Mouse (Mus musculus) spleen, adult 2 months (tissue): ENCODE data around the gene Ndufc2. TPM values are rescaled to one million over a fixed set of nuclear protein-coding genes. Genes with fewer than 3 reads are reported as not detected.

ENCODE experiments used
- DNase-seq, 2 experiments: peaks; one replicate each; pipeline versions ENCODE4 v3.0.0 to v3.0.0-alpha.2; 2012 to 2021; ENCODE audit warnings: low spot score in 2 of 2, low read depth in 1 of 2
- H3K27ac ChIP-seq: fragments of 200-500 bp; 2 replicates; pipeline ENCODE4 v1.5.1; 2012; ENCODE audit warnings: low read length, inconsistent platforms; ENCODE audit not compliant: insufficient read depth
- H3K27me3 ChIP-seq: fragments of 200-500 bp; 2 replicates; pipeline ENCODE4 v1.6.1; 2012; ENCODE audit warnings: mild to moderate bottlenecking, moderate library complexity, low read length, inconsistent platforms; ENCODE audit not compliant: control insufficient read depth, insufficient read depth
- H3K36me3 ChIP-seq: fragments of 200-500 bp; 2 replicates; pipeline ENCODE4 v1.6.1; 2012; ENCODE audit warnings: mild to moderate bottlenecking, low read length, inconsistent platforms; ENCODE audit not compliant: control insufficient read depth, insufficient read depth
- H3K4me1 ChIP-seq: fragments of 200-500 bp; 2 replicates; pipeline ENCODE4 v1.6.1; 2011; ENCODE audit warnings: inconsistent platforms; ENCODE audit not compliant: control insufficient read depth, insufficient read depth, insufficient read length
- H3K4me3 ChIP-seq: fragments of 200-500 bp; 2 replicates; pipeline ENCODE4 v1.5.1; 2011; ENCODE audit warnings: mild to moderate bottlenecking, inconsistent platforms; ENCODE audit not compliant: insufficient read depth, insufficient read length; ENCODE audit errors: extremely low read depth
- CTCF ChIP-seq: fragments of 200-500 bp; IDR thresholded peaks from 2 replicates; pipeline ENCODE4 v1.5.1; 2011; ENCODE audit warnings: mild to moderate bottlenecking, inconsistent platforms; ENCODE audit not compliant: insufficient read depth, insufficient read length, insufficient replicate concordance; ENCODE audit errors: extremely low read depth
- POLR2A ChIP-seq: fragments of 200-500 bp; IDR thresholded peaks from 2 replicates; pipeline ENCODE4 v1.6.1; 2011; ENCODE audit warnings: low read depth, low read length, inconsistent platforms
- WGBS: fragments of 180-500 bp; shearing (Covaris S2); methylation state at CpG from one replicate; pipeline ENCODE4 v1.1.7; 2018; 5-methylcytosine and 5-hydroxymethylcytosine counted together
- polyA plus RNA-seq: library from polyadenylated mRNA; depleted of rRNA; stranded (reverse); fragments of >200 nt; gene quantifications from 2 replicates; pipeline ENCODE4 v1.2.3, GENCODE M21; 2012

The Ndufc2 gene
- polyA plus RNA-seq, 1 experiment: 67.0 TPM

- WGBS: 96% methylated on average over 10 of the region's 10 CpGs
- H3K36me3 ChIP-seq: peaks cover 12% of the 10 kb centered on the region
These were observed 7.3 kb downstream of the Ndufc2 start for GRCm38 (mm10) chr7:97407145-97407544.

DNA sequence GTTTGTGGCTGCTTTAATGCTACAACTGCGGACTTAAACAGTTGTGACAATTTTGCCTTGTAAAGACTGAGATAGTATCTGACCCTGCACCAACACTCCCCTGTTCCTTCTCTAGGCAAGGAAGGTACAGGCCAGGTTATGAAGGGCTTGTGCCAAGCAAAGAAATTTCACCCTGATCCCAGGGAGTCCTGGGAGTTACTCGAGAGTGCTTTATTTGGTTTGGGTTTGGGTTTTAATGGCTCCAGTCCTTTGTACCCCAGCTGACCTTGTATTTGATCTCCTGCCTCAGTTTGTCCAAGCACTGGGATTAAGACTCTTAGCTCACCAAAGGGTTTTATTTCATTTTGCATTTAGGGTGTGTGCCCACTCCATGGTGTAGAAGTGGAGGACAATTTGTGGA lies 11.3 kb downstream of the Ndufc2 start:
- no peak for DNase-seq
- 89% methylated on average over 2 of the region's 2 CpGs for WGBS

More at GRCm38 (mm10) chr7:97407145-97407544, 7.3 kb downstream of the Ndufc2 start:
- Histone ChIP-seq H3K27ac (no peak overlapping the region), H3K4me3 (no peak overlapping the region), H3K27me3 (no peaks in the 10 kb centered on the region), H3K4me1 (peaks cover under 1% of the 10 kb centered on the region; the same call in 1 of the 2 replicates)
- DNase-seq: no peak
- TF ChIP-seq CTCF (no peak), POLR2A (no peak)

GRCm38 (mm10) chr7:97411575-97411974 lies 11.8 kb downstream of the Ndufc2 start:
- TF ChIP-seq CTCF: no peak
- no peak for TF ChIP-seq POLR2A

More for the DNA sequence above, 11.3 kb downstream of the Ndufc2 start:
- H3K36me3 ChIP-seq: peaks cover 12% of the 10 kb centered on the region
- no peaks in the 10 kb centered on the region for H3K4me1 ChIP-seq
- no peaks in the 10 kb centered on the region for H3K27me3 ChIP-seq
- no peak overlapping the region for H3K4me3 ChIP-seq
- no peak overlapping the region for H3K27ac ChIP-seq
- TF ChIP-seq POLR2A (no peak), CTCF (no peak)

GRCm38 (mm10) chr7:97413981-97414380 lies 14.2 kb downstream of the Ndufc2 start:
- H3K27ac ChIP-seq: no peak overlapping the region
- no peaks in the 10 kb centered on the region for H3K27me3 ChIP-seq
- DNase-seq: no peak
- TF ChIP-seq CTCF (no peak), POLR2A (no peak)
- no peak overlapping the region for H3K4me3 ChIP-seq
- peaks cover 4% of the 10 kb centered on the region; the same call in 1 of the 2 replicates for H3K36me3 ChIP-seq
- H3K4me1 ChIP-seq: no peaks in the 10 kb centered on the region
- 81% methylated on average over 1 of the region's 1 CpGs for WGBS

More at GRCm38 (mm10) chr7:97411575-97411974, 11.8 kb downstream of the Ndufc2 start:
- H3K27ac ChIP-seq: no peak overlapping the region
- H3K36me3 ChIP-seq: peaks cover 12% of the 10 kb centered on the region
- no peak for DNase-seq
- no peak overlapping the region for H3K4me3 ChIP-seq
- 91% methylated on average over 3 of the region's 3 CpGs for WGBS
- H3K27me3 ChIP-seq: no peaks in the 10 kb centered on the region
- no peaks in the 10 kb centered on the region for H3K4me1 ChIP-seq

- 94% methylated on average over 1 of the region's 1 CpGs for WGBS
- Histone ChIP-seq H3K36me3 (peaks cover 1% of the 10 kb centered on the region; the same call in 1 of the 2 replicates), H3K27me3 (no peaks in the 10 kb centered on the region), H3K27ac (no peak overlapping the region), H3K4me1 (no peaks in the 10 kb centered on the region), H3K4me3 (no peak overlapping the region)
- TF ChIP-seq CTCF: no peak
- no peak for TF ChIP-seq POLR2A
- DNase-seq: no peak
These were observed 14.6 kb downstream of the Ndufc2 start for GRCm38 (mm10) chr7:97414426-97414825.

DNA sequence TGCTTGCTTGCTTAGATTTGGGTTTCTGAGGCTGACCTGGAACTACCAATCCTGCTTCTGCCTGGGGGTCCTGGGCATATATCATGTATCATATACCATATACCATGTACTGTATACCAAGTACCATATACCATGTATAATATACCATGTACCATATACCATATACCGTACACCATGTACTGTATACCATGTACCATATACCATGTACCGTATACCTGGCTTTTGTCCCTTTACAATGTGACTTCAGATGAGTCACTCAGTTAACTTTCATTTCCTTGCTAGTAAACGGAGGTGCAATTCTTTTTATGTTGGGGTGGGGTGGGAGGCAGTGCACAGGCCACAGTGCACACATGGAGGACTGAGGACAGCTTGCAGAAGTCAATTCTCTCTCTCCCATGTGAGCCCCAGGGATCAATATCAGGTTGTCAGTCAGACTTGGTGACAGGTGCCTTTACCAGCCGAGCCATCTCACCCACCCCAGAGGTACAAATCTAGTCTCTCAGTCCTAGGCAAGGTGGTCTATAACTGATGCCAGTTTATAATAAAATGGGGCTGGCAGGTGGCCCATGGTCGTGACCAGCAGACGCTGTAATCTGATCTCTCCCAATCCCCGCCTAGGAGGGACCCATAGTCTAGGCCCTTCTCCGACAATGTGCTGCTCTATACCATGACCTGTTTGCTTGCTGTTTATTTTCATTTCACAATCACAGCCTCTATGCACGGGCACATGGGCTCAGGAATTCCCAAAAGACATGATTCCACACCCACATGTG lies 15.3 kb downstream of the Ndufc2 start:
- TF ChIP-seq CTCF (no peak), POLR2A (no peak)
- H3K27me3 ChIP-seq: no peaks in the 10 kb centered on the region
- H3K27ac ChIP-seq: no peak overlapping the region
- 78% methylated on average over 9 of the region's 9 CpGs for WGBS
- H3K4me3 ChIP-seq: no peak overlapping the region
- DNase-seq: no peak
- no peaks in the 10 kb centered on the region; the same call in 1 of the 2 replicates for H3K36me3 ChIP-seq
- H3K4me1 ChIP-seq: no peaks in the 10 kb centered on the region

- Histone ChIP-seq H3K36me3 (no peaks in the 10 kb centered on the region; the same call in 1 of the 2 replicates), H3K4me3 (no peak overlapping the region), H3K27me3 (no peaks in the 10 kb centered on the region), H3K27ac (no peak overlapping the region), H3K4me1 (no peaks in the 10 kb centered on the region)
- TF ChIP-seq POLR2A (no peak), CTCF (no peak)
- 98% methylated on average over 4 of the region's 4 CpGs for WGBS
- no peak for DNase-seq
These were observed 16.7 kb downstream of the Ndufc2 start for GRCm38 (mm10) chr7:97416473-97416872.
